Mouse (Mus musculus): ENCODE results near the gene Vldlr.

DNA sequence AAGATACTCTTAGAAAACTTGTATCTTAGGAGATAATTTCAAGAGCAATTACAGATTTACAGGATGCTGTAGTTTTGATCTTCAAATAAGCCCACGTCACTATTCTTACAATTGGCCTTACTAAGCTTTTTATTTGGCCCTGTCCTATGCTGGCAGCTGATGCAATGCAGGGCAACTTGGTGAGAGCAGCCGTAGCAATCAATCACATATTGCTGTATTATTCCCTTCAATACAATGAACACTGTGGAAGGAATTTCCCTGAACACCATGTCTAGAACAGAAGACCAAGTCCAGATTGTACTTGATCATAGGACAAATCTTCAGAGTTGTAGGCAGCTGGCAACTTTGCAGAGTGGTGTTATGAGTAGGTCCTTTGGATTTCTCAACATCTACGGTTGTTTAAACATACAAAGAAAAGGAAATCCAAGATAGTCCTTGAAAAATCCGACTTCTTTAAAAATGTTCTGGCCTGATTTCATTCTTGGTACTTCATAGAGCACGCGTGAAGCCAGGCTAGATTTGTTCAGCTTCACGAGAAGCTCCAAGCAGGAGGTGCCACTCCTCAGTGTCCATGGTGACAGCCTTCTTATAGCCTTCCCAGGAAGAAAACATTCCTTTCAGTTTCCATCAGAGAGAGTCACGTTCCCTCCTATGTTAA lies 44.5 kb downstream of the Vldlr start:
- TF ChIP-seq CTCF (IDR thresholded peaks at IDR 0.05; ENCODE audit: borderline replicate concordance, control insufficient read depth, extremely low read depth, insufficient read depth, low read length, poor library complexity): no peak
- TF ChIP-seq POLR2A (IDR thresholded peaks at IDR 0.05; ENCODE audit: control insufficient read depth, extremely low read depth, insufficient read depth, low read length, poor library complexity): no peak
